Mouse (Mus musculus) C2C12 (cell line): Measurements from ENCODE around the gene Iqgap3. TPM values are rescaled to one million over a fixed set of nuclear protein-coding genes. Genes with fewer than 3 reads are reported as not detected.
A peak's percentile ranks its signal among the peaks of the same experiment; 100 is the strongest.

Experiments
- H3K27me3 ChIP-seq: one replicate; pipeline ENCODE4 v1.6.1; 2011; ENCODE audit not compliant: control insufficient read depth, insufficient read depth, insufficient read length
- H3K36me3 ChIP-seq: one replicate; pipeline ENCODE4 v1.6.1; 2011; ENCODE audit not compliant: control insufficient read depth, insufficient read depth
- H3K4me3 ChIP-seq: one replicate; pipeline ENCODE4 v1.5.1; 2011; ENCODE audit warnings: mild to moderate bottlenecking, control low read depth; ENCODE audit not compliant: poor library complexity, insufficient read depth, severe bottlenecking
- H3K79me2 ChIP-seq: one replicate; pipeline ENCODE4 v1.6.1; 2011; ENCODE audit not compliant: control insufficient read depth, insufficient read depth
- H3K79me3 ChIP-seq: one replicate; pipeline ENCODE4 v1.6.1; 2011; ENCODE audit warnings: low read depth, control low read depth
- H3ac ChIP-seq: one replicate; pipeline ENCODE3; 2011; ENCODE audit warnings: low read depth; ENCODE audit not compliant: control insufficient read depth, insufficient read length
- CEBPB ChIP-seq: IDR thresholded peaks from one replicate; pipeline ENCODE4 v1.6.1; 2011; ENCODE audit warnings: low read depth, mild to moderate bottlenecking, control low read depth, moderate library complexity
- CTCF ChIP-seq: IDR thresholded peaks from one replicate; pipeline ENCODE4 v1.5.1; 2011; ENCODE audit not compliant: control insufficient read depth, insufficient read depth, insufficient read length
- FOSL1 ChIP-seq: IDR thresholded peaks from one replicate; pipeline ENCODE4 v1.8.0; 2011; ENCODE audit warnings: mild to moderate bottlenecking, low read length; ENCODE audit not compliant: poor library complexity, insufficient read depth, severe bottlenecking
- MAX ChIP-seq: IDR thresholded peaks from one replicate; pipeline ENCODE4 v1.6.1; 2011; ENCODE audit warnings: mild to moderate bottlenecking, control low read depth
- MYOD1 ChIP-seq: IDR thresholded peaks from one replicate; pipeline ENCODE4 v1.6.1; 2011; ENCODE audit warnings: low read depth; ENCODE audit not compliant: control insufficient read depth, insufficient read length
- MYOG ChIP-seq: IDR thresholded peaks from one replicate; pipeline ENCODE4 v1.6.1; 2011; ENCODE audit not compliant: control insufficient read depth, insufficient read length; ENCODE audit errors: extremely low read depth
- USF1 ChIP-seq: IDR thresholded peaks from one replicate; pipeline ENCODE4 v1.6.1; 2011; ENCODE audit warnings: low read depth, mild to moderate bottlenecking, control low read depth, moderate library complexity
- polyA plus RNA-seq: library from polyadenylated mRNA; unstranded; fragments of >200 nt; fragmentation: generic; extraction: Trizol; gene quantifications from one replicate; pipeline ENCODE4 v1.2.1, GENCODE M21; 2012; ENCODE audit warnings: missing spikeins

Iqgap3 gene
- polyA plus RNA-seq, 1 experiment, result 23.9 TPM

- Histone ChIP-seq H3K4me3 (peak overlapping the region; percentile 90), H3K36me3 (peaks cover 14% of the 10 kb centered on the region), H3K27me3 (no peaks in the 10 kb centered on the region), H3ac (peak overlapping the region; percentile 63), H3K79me3 (peaks cover 59% of the 10 kb centered on the region), H3K79me2 (peaks cover 67% of the 10 kb centered on the region)
- TF ChIP-seq CEBPB, result no peak
- no peak for TF ChIP-seq MYOG
- TF ChIP-seq MAX, result no peak
- TF ChIP-seq MYOD1, result no peak
- no peak for TF ChIP-seq CTCF
- no peak for TF ChIP-seq USF1
- no peak for TF ChIP-seq FOSL1
Observed at GRCm38 (mm10) chr3:88143961-88144486, 62.3 kb downstream of the Iqgap3 start.

GRCm38 (mm10) chr3:88144648-88145410, 63.1 kb downstream of the Iqgap3 start:
- H3K27me3 ChIP-seq, result no peaks in the 10 kb centered on the region
- peaks cover 75% of the 10 kb centered on the region for H3K79me2 ChIP-seq
- peaks cover 14% of the 10 kb centered on the region for H3K36me3 ChIP-seq
- H3K4me3 ChIP-seq, result peak overlapping the region; percentile 90
- peak overlapping the region; percentile 20 for H3ac ChIP-seq
- TF ChIP-seq MYOG, result no peak
- TF ChIP-seq USF1, result no peak
- TF ChIP-seq FOSL1, result no peak
- no peak for TF ChIP-seq MAX
- no peak for TF ChIP-seq MYOD1
- TF ChIP-seq CEBPB, result no peak
- TF ChIP-seq CTCF, result no peak
- H3K79me3 ChIP-seq, result peaks cover 67% of the 10 kb centered on the region

GRCm38 (mm10) chr3:88145411-88145782, 63.6 kb downstream of the Iqgap3 start:
- peak overlapping the region; percentile 40 for H3ac ChIP-seq
- peaks cover 73% of the 10 kb centered on the region for H3K79me3 ChIP-seq
- H3K4me3 ChIP-seq, result peak overlapping the region; percentile 90
- TF ChIP-seq MAX, result peak; percentile 60
- no peak for TF ChIP-seq CTCF
- no peak for TF ChIP-seq MYOG
- TF ChIP-seq MYOD1, result peak; percentile 71
- TF ChIP-seq FOSL1, result no peak
- TF ChIP-seq USF1, result no peak
- peaks cover 14% of the 10 kb centered on the region for H3K36me3 ChIP-seq
- H3K27me3 ChIP-seq, result no peaks in the 10 kb centered on the region
- H3K79me2 ChIP-seq, result peaks cover 80% of the 10 kb centered on the region

GRCm38 (mm10) chr3:88145952-88146351, 64.2 kb downstream of the Iqgap3 start:
- peak overlapping the region; percentile 40 for H3ac ChIP-seq
- no peak for TF ChIP-seq USF1
- TF ChIP-seq MAX, result peak; percentile 64
- TF ChIP-seq MYOG, result no peak
- peak; percentile 43 for TF ChIP-seq MYOD1
- no peak for TF ChIP-seq CTCF
- TF ChIP-seq CEBPB, result no peak
- peaks cover 86% of the 10 kb centered on the region for H3K79me2 ChIP-seq
- peaks cover 78% of the 10 kb centered on the region for H3K79me3 ChIP-seq
- H3K4me3 ChIP-seq, result no peak overlapping the region
- H3K27me3 ChIP-seq, result no peaks in the 10 kb centered on the region
- H3K36me3 ChIP-seq, result peaks cover 14% of the 10 kb centered on the region

GRCm38 (mm10) chr3:88146376-88147112, 64.8 kb downstream of the Iqgap3 start:
- H3K4me3 ChIP-seq, result no peak overlapping the region
- TF ChIP-seq MYOD1, result no peak
- peaks cover 14% of the 10 kb centered on the region for H3K36me3 ChIP-seq
- H3K79me3 ChIP-seq, result peaks cover 84% of the 10 kb centered on the region
- no peaks in the 10 kb centered on the region for H3K27me3 ChIP-seq
- no peak overlapping the region for H3ac ChIP-seq
- H3K79me2 ChIP-seq, result peaks cover 92% of the 10 kb centered on the region
